Mouse (Mus musculus) liver, postnatal 0 days (tissue): ENCODE measurements around the gene Rnf19b.

Experiments
- CTCF ChIP-seq: sonication (generic); IDR thresholded peaks from 2 replicates; pipeline ENCODE4 v1.5.1; 2016; ENCODE audit warnings: antibody characterized with exemption, low read depth
- EP300 ChIP-seq: IDR thresholded peaks from 2 replicates; pipeline ENCODE4 v1.6.1; 2016; ENCODE audit warnings: antibody characterized with exemption, low read depth, mild to moderate bottlenecking

GRCm38 (mm10) chr4:129119708-129120107 is 61.6 kb downstream of the Rnf19b start:
- TF ChIP-seq EP300 (no peak), CTCF (no peak)
